Mouse (Mus musculus) ES-Bruce4 (cell line): ENCODE data around the gene Trip11.

ENCODE experiments used
- CTCF ChIP-seq: IDR thresholded peaks from one replicate; pipeline ENCODE4 v1.8.1; 2011; ENCODE audit warnings: low read depth, low read length
- EP300 ChIP-seq: IDR thresholded peaks from 2 replicates; pipeline ENCODE4 v1.6.1; 2011; ENCODE audit warnings: low read depth, low read length; ENCODE audit not compliant: insufficient read depth
- POLR2A ChIP-seq: IDR thresholded peaks from one replicate; pipeline ENCODE4 v1.8.1; 2011; ENCODE audit warnings: low read length; ENCODE audit not compliant: insufficient read depth

- TF ChIP-seq CTCF: no peak
- no peak for TF ChIP-seq POLR2A
- TF ChIP-seq EP300: no peak
Measured at GRCm38 (mm10) chr12:101854336-101854735, 58.7 kb downstream of the Trip11 start.
